8 mouse cellular contexts compared by ENCODE assay signal in genomic region chr8:64849897-64850541, GRCm38 (mm10). TPM values are rescaled to one million over a fixed set of nuclear protein-coding genes. Genes with fewer than 3 reads are reported as not detected.
DNase-seq lines count a peak whose midpoint lies in the region; ATAC-seq and TF ChIP-seq lines count a peak whose summit lies in the region.

Gene Klhl2 (minus strand): TSS chr8:64850017.

- WGBS in forebrain, embryonic 10.5 days: under 1% methylated on average over 53 of the region's 68 CpGs
- WGBS in heart, postnatal 0 days: 1% methylated on average over 36 of the region's 68 CpGs
- WGBS in lung, embryonic 14.5 days: under 1% methylated on average over 47 of the region's 68 CpGs
- WGBS in olfactory bulb, adult 2 months: 8% methylated on average over 68 of the region's 68 CpGs
- under 1% methylated on average over 53 of the region's 68 CpGs for WGBS in thymus, adult 2 months

- peak within 1 kb of the TSS; percentile 95 for H3K4me2 ChIP-seq in heart, postnatal 0 days (ENCODE audit: low read depth, low read length)
- H3K4me2 ChIP-seq in lung, embryonic 14.5 days: peak within 1 kb of the TSS; percentile 85

- H3K27ac ChIP-seq in forebrain, embryonic 10.5 days: peak within 1 kb of the TSS; percentile 95
- H3K27ac ChIP-seq in heart, postnatal 0 days (ENCODE audit: low read depth): peak within 1 kb of the TSS; percentile 70
- H3K27ac ChIP-seq in lung, embryonic 14.5 days (ENCODE audit: low read depth): peak within 1 kb of the TSS; percentile 69
- peak within 1 kb of the TSS; percentile 90 for H3K27ac ChIP-seq in olfactory bulb, adult 2 months (ENCODE audit: insufficient read depth, low read depth, low read length)
- no peak within 1 kb of the TSS for H3K27ac ChIP-seq in thymus, adult 2 months (ENCODE audit: control insufficient read depth, insufficient read depth, low read length)

- TF ChIP-seq CTCF in heart, postnatal 0 days (IDR thresholded peaks at IDR 0.05; ENCODE audit: low read depth): no peak
- no peak for TF ChIP-seq CTCF in lung, embryonic 14.5 days (IDR thresholded peaks at IDR 0.05; ENCODE audit: low read depth)
- no peak for TF ChIP-seq CTCF in olfactory bulb, adult 2 months (IDR thresholded peaks at IDR 0.05; ENCODE audit: insufficient read depth, low read depth, low read length)
- no peak; the same call in 1 of the 2 replicates for TF ChIP-seq CTCF in thymus, adult 2 months (IDR thresholded peaks at IDR 0.05; ENCODE audit: borderline replicate concordance, control insufficient read depth, extremely low read depth, insufficient read depth, low read length, poor library complexity)

- DNase-seq in CD4-positive, CD25-positive, alpha-beta regulatory T cell, adult 2 months (ENCODE audit: low read depth, low spot score): peak; percentile 85
- peak; percentile 85 for DNase-seq in brain, adult 2 months (ENCODE audit: low read depth, low spot score)
- DNase-seq in forebrain, embryonic 10.5 days (ENCODE audit: extremely low spot score, low spot score): peak; percentile 65
- peak; percentile 63 for DNase-seq in heart, postnatal 0 days (ENCODE audit: low spot score)
- peak; percentile 80 to 86 for DNase-seq in kidney, postnatal 4 days
- peak; percentile 89 for DNase-seq in lung, embryonic 14.5 days
- DNase-seq in thymus, adult 2 months: peak; percentile 72

- peaks cover 27% of the 10 kb centered on the region for H3K4me1 ChIP-seq in forebrain, embryonic 10.5 days
- H3K4me1 ChIP-seq in heart, postnatal 0 days (ENCODE audit: control insufficient read depth, insufficient read depth): peaks cover 5% of the 10 kb centered on the region; the same call in 1 of the 2 replicates
- H3K4me1 ChIP-seq in lung, embryonic 14.5 days (ENCODE audit: insufficient read depth): peaks cover 3% of the 10 kb centered on the region; the same call in 1 of the 2 replicates
- H3K4me1 ChIP-seq in olfactory bulb, adult 2 months (ENCODE audit: control insufficient read depth, insufficient read depth, low read length): peaks cover 5% of the 10 kb centered on the region; the same call in 1 of the 2 replicates
- peaks cover 10% of the 10 kb centered on the region for H3K4me1 ChIP-seq in thymus, adult 2 months (replicated peaks; ENCODE audit: control insufficient read depth, insufficient read depth, low read length)

- H3K9ac ChIP-seq in heart, postnatal 0 days (replicated peaks; ENCODE audit: low read depth, low read length): peak within 1 kb of the TSS; percentile 89
- H3K9ac ChIP-seq in lung, embryonic 14.5 days: peak within 1 kb of the TSS; percentile 77

- TF ChIP-seq EP300 in heart, postnatal 0 days (IDR thresholded peaks at IDR 0.05; ENCODE audit: low read depth): no peak

- no peaks in the 10 kb centered on the region for H3K27me3 ChIP-seq in forebrain, embryonic 10.5 days (ENCODE audit: poor library complexity, severe bottlenecking)
- H3K27me3 ChIP-seq in heart, postnatal 0 days (ENCODE audit: control insufficient read depth, insufficient read depth, low read length): no peaks in the 10 kb centered on the region
- H3K27me3 ChIP-seq in lung, embryonic 14.5 days (ENCODE audit: insufficient read depth, low read length): no peaks in the 10 kb centered on the region
- H3K27me3 ChIP-seq in thymus, adult 2 months (ENCODE audit: control insufficient read depth, insufficient read depth, low read length): no peaks in the 10 kb centered on the region; the same call in 1 of the 2 replicates

- no peaks in the 10 kb centered on the region for H3K9me3 ChIP-seq in forebrain, embryonic 10.5 days
- H3K9me3 ChIP-seq in heart, postnatal 0 days (replicated peaks; ENCODE audit: control insufficient read depth, low read length): no peaks in the 10 kb centered on the region
- no peaks in the 10 kb centered on the region for H3K9me3 ChIP-seq in lung, embryonic 14.5 days (ENCODE audit: low read depth, low read length)

- TF ChIP-seq POLR2A in olfactory bulb, adult 2 months (IDR thresholded peaks at IDR 0.05; ENCODE audit: insufficient read depth, low read depth, low read length): peak; percentile 62; the same call in 1 of the 2 replicates
- peak; percentile 47 for TF ChIP-seq POLR2A in thymus, adult 2 months (IDR thresholded peaks at IDR 0.05; ENCODE audit: control insufficient read depth, extremely low read depth, insufficient read depth, low read length, poor library complexity)

- peak; percentile 91 for ATAC-seq in heart, postnatal 0 days (ENCODE audit: insufficient read depth, low read depth)
- ATAC-seq in lung, embryonic 14.5 days (ENCODE audit: insufficient read depth): peak; percentile 90

- H3K4me3 ChIP-seq in forebrain, embryonic 10.5 days: peak within 1 kb of the TSS; percentile 91
- peak within 1 kb of the TSS; percentile 97 for H3K4me3 ChIP-seq in heart, postnatal 0 days (ENCODE audit: low read depth, low read length)
- H3K4me3 ChIP-seq in lung, embryonic 14.5 days (ENCODE audit: low read depth, low read length): peak within 1 kb of the TSS; percentile 88
- peak within 1 kb of the TSS; percentile 98 for H3K4me3 ChIP-seq in olfactory bulb, adult 2 months (ENCODE audit: insufficient read depth, low read depth, low read length)
- peak within 1 kb of the TSS; percentile 73 for H3K4me3 ChIP-seq in thymus, adult 2 months (ENCODE audit: control insufficient read depth, insufficient read depth, low read length)

- H3K36me3 ChIP-seq in forebrain, embryonic 10.5 days (replicated peaks): no peaks in the 10 kb centered on the region
- no peaks in the 10 kb centered on the region for H3K36me3 ChIP-seq in heart, postnatal 0 days (replicated peaks; ENCODE audit: control insufficient read depth, insufficient read depth, low read length)
- no peaks in the 10 kb centered on the region for H3K36me3 ChIP-seq in lung, embryonic 14.5 days (ENCODE audit: insufficient read depth)
- no peaks in the 10 kb centered on the region for H3K36me3 ChIP-seq in thymus, adult 2 months (ENCODE audit: control insufficient read depth, insufficient read depth, low read length)

RNA-seq across cellular contexts. Expression of gene Klhl2, which starts in this region (rescaled TPM):
- polyA plus RNA-seq in forebrain, embryonic 10.5 days (2016; fragmentation: Nextera tagmentation; extraction: Ambion mirVana): 7.0 and 8.5 TPM in 2 replicates
- total RNA-seq in heart, postnatal 0 days (2014; rRNA removed; ENCODE audit: low replicate concordance): 10.0 and 10.5 TPM in 2 replicates
- polyA plus RNA-seq in heart, postnatal 0 days (2015; fragmentation: Nextera tagmentation; extraction: Ambion mirVana): 5.8 and 6.0 TPM in 2 replicates
- 15.8 and 16.9 TPM in 2 replicates for polyA plus RNA-seq in lung, embryonic 14.5 days (2014; fragmentation: Nextera tagmentation; extraction: Ambion mirVana)
- polyA plus RNA-seq in olfactory bulb, adult 2 months (2012; ENCODE audit: insufficient read depth, insufficient read length, low replicate concordance, missing spikeins): not detected in 2 replicates
- 7.5 and 8.2 TPM in 2 replicates for polyA plus RNA-seq in thymus, adult 2 months (2012; rRNA removed)
